Mouse (Mus musculus): ENCODE measurements at regions not wholly inside any gene's neighbourhood (a gene's known extent, or its start where the extent isn't known, plus 50 kb on each side); places are given as distances from the start of the nearest gene placed in this dataset.

DNA sequence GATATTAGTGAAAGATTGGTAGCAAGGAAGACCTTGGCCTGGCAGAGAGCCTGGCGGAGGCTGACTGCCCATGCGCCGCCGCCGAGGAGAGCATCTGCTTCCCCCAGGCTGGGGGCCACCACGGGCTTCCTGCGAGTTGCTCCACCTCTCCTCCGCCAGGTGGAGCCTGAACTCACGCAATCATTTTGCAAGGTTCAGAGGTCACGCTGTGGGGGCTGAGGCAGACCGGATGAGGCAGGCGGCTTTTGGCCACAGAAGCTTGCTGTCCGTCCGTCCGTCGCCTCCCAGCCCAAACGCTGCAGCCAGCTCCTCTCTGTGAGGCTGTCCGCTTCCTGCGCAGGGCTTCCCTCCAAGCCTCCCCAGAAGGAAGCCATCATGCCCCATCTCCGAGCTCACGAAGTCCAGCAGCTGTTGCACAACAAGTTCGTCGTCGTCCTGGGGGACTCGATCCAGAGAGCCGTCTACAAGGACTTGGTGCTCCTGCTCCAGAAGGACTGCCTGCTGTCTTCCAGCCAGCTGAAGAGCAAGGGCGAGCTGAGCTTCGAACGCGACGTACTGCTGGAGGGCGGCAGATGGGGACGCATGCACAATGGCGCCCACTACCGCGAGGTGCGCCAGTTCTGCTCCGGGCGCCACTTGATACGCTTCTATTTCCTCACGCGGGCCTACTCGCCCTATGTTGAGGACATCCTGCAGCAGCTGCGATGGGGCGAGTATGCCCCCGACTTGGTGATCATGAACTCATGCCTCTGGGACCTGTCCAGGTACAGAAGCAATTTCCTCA is 269.3 kb upstream of the Erbb4 start:
- in situ Hi-C loops (cut with MboI, MseI) = loop anchor here in 1 of 2 experiments (5.0 kb wide), 1 partner anchor 65 kb away; no protein-coding TSS in a partner anchor

DNA sequence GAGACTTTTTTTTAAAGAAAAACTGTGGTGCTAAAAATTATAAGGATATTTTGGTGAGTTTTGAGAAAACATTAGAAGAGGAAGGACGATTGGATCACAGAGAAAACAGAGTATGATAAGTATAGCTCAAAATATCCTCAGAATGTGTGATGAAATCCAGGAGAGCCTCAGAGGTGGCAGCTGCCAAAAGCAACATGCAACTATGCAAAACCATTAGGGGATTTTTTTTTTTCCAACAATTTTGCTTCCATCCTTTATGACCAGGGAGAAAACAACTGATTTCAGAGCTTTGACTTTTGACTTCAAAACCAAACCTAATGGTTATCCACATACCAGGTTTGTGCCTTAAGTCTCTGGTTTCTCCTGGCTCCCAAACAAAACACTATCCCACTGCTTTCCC is 267.4 kb upstream of the Erbb4 start:
- in situ Hi-C loops (cut with MboI, MseI) = loop anchor here in 1 of 2 experiments (5.0 kb wide), 1 partner anchor 67 kb away; no protein-coding TSS in a partner anchor

DNA sequence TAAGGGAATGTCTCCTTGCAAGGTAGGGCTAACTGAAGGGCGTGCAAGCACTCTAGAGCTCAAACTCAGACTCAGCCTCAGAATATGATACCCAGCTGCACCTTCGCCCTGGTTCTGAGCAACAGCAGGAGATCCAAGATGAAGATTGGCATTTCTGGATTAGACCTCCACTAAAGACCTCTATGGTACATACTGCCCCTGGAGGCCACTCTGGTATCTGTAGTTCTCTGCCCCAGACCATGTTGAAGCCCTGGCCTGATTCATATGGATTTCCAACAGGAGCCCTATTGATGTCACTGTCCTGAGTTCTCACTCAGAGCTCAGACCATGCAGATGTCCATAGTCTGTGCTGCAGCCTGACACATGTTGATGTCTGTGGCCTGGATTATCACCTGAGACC is 262.2 kb upstream of the Erbb4 start:
- in situ Hi-C loops (cut with MboI, MseI) = no loop called here

DNA sequence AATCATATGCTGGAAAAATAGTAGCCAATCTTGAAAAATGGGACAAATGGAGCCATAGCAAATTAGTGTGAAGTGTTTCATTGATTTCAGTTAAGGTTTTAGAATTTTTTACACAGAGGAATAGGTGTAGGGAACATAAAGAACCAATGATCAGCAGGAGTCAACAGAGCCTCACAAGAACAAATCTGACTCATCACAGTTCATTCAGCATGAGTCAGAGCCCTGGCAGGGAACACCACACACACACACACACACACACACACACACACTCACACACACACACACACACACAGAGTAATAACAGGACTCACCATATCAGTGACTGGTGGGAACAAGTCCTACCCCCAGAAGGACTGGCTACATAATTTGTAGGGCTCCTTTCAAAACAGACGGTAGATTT is 259.7 kb upstream of the Erbb4 start:
- in situ Hi-C loops (cut with MboI, MseI) = no loop called here

DNA sequence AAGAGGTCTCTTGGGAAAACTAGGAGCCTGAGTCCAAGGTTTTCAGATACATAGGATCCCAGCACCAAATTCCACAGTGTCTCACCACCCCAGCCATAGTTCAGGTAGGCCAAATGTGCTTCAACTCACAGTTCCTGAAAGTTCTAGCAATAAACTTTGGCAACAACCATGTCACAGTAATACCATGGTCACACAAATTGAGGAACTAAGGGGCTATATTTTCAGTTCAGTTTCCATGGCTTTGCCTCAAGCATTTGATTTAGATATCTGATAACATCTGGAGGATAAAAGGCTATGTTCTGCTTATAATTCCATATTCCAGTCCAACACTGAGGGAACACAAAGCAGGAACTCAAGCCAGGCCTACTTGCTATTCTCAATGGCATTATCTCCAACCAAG is 256.2 kb upstream of the Erbb4 start:
- in situ Hi-C loops (cut with MboI, MseI) = no loop called here

DNA sequence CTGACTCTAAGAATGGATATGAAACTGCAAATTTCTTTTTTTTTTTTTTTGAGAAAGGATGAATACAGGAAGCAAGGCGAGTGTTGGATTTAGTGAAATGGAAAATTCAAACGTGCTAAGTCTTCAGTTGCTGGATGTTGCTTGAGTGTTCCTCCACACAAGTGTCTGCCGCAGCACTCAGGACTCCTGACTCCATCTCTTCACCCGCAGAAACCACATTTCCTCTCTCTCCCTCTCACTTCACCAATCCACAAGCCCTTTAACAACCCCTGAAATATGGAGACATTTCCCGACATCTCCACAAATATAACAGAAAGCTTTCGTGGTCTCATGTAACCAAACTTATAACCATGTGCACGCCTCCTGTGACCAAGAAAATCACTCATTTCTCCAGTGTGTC is 249.7 kb upstream of the Erbb4 start:
- in situ Hi-C loops (cut with MboI, MseI) = no loop called here

DNA sequence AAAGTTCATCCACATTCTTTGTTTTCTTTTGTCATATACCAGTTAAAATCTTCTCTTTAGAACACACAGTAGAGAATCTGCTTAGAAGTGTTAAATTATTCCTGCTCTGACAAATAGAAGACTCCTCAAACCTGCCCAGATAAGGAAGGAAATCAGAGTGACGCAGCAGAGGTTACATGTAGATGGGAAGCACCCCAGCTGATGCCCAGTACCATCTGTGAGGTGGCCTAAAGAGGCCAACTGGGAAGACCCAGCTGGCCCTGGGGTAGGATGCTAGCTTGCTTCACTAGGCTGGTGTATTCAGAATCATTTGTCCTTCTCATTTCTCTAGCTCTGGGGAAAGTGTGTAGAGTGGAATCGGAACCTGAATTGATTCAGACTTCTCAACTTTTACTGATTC is 242.6 kb upstream of the Erbb4 start:
- in situ Hi-C loops (cut with MboI, MseI) = no loop called here

DNA sequence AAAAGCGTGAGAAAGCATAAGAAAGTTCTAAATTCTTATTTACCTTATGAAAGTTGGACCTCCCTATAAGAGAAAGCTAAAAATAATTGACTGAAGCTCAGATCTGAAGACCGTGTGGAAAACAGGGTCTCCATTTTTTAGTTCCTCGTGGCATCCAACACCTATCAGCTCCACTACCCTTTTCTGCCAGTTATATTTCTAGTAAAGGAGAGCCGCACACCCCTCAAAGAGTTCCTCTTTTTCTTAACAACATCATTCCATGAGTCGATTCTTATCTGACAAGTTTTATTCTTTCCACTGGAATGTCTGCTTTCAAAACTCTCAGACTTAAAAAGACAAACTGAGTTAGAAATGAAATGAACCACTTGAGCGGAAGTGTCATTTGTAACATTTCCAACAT is 242.0 kb upstream of the Erbb4 start:
- in situ Hi-C loops (cut with MboI, MseI) = no loop called here

DNA sequence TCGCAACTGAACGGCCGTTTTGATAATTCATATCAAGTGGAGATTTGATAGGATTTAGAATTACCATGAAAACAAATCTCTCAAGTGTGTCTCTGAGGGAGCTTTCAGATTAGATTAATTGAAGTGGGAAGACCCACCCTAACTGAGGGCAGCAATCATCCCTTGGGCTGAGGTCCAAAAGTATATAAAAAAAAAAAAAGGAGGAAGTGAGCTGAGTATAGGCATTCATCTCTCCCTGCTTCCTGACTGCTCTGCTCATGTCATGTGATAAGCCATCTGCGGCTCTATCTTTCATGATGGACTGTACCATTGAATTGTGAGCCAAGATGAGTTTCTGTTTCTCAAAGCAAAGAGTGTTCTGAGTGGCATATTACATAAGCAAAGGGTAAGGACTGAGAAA is 234.2 kb upstream of the Erbb4 start:
- in situ Hi-C loops (cut with MboI, MseI) = no loop called here

DNA sequence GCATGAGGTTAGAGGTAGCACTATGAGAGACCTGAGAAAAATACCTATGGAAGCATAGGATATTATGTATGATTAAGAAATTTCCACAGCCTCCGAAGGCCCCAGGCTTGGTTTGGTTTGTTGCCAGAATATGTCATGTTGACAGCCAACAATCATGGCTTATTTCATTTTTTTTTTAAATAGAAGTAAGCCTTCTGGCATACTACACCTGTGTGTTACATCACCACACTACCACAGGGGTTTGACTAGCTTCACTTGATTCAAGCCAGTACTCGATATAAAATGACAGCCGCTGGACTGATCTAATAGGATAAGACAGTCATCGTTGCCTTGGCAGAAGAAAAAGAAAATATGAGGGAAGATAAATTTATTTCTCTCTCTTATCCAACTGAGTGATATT is 232.6 kb upstream of the Erbb4 start:
- in situ Hi-C loops (cut with MboI, MseI) = no loop called here

DNA sequence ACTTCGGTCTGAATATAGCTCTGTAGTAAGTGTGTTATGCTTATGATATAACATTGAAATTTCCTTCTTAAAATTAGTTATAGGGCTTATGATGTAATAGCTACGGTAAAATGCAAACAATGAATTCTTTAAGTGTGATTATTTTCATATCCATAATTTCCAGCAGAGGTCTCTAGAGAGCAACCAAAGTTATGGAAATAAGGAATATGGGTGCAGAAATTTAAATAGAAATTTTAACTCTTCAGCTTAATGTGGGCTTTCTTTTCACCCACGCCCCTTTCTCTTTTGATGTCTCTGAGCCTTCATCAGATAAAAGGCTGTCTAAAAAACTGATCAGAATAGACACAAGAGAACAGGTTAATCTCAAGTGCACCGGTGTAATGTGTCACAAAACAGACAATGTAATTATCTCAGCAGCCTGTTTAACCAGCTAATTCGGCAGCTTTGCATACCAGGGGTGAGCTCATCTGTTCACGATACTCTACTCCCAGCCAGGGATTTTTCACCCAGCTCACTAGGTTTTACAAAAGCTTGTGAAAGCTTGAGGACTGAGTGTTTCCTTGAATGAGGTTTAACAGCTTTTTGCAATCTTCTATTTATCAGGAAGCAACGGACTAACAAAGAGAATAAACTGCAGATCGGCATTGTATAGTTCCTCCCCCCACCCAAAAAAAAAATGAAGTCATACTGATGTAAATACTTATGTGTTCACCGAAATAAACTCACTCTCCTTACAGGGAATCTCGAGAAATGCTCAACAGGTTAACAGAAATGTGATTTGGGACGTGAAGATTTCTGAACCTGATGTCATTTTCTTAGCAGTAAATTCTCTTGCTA is 223.8 kb upstream of the Erbb4 start:
- in situ Hi-C loops (cut with MboI, MseI) = no loop called here

DNA sequence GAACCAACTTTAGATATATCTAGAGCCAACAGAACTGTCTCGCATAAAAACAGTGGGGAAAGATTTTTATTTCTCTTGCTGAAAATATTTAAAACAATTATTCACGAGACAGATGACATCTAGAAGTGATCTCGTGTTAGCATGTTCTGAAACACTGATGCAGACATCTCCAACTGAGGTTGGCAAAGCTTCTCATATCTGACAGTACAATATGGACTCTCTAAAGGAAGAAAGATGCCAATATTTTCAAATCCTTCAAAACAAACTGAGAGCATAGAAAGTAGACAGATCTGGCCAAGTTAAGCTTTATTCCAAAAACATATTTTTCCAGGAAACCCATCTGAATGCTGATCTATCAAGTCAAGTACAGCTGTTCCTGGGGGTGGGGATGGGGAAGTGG is 221.5 kb upstream of the Erbb4 start:
- in situ Hi-C loops (cut with MboI, MseI) = no loop called here

DNA sequence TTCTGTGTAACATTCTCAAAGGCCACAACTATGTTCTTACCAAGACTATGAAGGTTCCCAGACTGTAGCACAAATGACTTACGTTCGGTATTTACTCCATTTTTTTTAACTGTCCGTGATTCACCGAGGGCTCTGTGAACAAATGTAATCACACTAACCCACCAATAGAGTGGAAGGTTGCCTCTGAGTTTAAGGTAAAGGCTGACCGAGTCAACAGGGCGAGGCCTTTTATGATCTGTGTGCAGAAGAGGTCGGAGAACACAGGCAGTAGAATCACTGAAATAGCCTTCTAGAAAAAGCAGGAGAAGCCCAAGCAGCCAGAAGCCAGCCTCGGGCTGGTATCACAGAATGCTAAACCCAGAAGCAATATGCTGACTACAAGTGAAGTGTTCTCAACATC is 218.9 kb upstream of the Erbb4 start:
- in situ Hi-C loops (cut with MboI, MseI) = no loop called here

DNA sequence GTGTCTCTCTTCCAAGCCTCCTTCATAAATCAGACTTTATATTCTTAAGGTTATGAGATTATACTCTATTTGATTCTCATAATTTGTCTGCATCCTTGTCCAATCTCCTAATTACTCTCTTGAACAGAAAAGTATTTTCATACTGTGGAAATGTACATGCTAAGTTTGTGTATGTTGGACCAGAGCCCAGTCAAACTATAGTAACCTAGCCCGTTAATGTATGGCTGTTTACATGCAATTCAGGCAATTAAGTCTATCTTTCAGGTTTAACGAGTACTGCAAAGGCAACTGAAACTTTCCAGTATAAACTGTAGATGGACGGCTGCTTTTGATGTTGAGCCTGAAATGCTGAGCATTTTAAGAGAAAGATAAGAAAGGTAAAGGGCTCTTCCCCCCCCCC is 211.7 kb upstream of the Erbb4 start:
- in situ Hi-C loops (cut with MboI, MseI) = no loop called here

DNA sequence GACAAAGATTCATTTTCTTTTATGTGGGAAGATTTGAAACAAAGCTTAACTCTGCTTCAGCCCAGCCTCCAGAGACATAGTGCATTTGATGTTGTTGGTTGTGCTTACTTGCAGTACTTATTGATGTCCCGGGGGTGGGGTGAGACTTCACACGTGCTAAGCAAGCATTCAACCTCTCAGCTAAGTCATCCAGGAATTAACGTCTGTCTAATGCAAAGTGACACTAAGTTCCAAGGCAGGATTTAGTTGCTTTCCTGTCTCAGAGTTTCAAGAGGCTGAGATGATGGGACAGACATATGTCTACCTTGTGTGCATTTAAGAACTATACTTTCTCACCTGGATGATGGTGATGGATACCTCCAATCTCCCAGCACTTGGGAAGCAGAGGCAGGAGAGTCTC is 189.0 kb upstream of the Erbb4 start:
- in situ Hi-C loops (cut with MboI, MseI) = no loop called here

DNA sequence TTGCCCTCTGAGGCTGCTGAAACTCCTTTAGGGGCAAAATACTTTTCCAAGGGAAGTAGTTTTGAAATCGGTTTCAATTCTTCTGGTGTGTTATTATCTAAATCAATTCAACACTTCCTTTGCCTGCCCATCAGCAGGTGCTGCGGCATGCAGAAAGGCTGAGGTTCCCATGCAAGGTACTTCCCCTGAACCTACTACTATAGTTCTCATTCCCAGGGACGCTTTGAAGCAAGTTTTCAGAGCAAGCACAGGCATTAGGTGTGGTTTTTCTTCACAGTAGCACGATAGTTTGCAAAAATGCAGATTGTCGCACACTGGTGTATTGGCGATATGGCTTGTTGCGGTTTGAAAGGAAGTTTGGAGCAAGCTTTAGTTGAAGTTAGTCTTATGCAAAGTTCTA is 183.5 kb upstream of the Erbb4 start:
- in situ Hi-C loops (cut with MboI, MseI) = no loop called here

DNA sequence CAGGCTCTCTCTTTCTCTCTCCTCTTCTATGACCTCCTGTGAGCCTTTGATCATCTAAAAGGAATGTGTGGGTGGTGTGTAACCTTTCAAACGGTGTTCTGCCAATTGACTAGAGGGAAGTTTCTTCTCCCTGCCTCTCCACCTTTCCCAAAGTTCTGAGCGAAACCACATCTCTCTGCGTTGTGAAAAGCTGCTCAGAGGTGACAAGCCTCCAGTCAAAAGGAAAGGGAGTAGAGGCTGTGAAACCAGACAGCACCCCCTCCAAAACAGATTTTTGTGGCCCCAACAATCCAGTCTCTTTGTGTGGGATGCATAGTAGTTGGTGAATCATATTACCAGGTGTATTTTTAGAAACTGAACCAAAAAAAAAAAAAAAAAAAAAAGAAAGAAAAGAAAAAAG is 178.5 kb upstream of the Erbb4 start:
- in situ Hi-C loops (cut with MboI, MseI) = no loop called here

DNA sequence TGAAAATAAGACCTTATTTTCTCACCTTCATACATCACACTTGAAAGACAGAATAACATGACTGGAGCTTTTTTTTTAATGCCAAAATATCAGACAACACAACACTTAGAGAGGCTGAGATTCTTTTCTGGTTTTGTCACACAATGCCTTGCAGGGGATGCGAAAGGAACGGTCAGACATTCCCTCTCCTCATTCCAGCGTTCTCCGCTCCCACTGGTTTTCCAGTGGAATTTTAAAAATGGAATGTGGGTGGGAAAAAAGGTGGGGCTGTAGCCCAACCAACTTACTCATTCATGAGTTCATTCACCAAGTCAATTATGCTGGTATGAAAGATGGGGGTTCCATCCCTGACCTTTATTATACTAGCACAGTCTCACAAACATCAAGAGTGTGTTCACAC is 169.6 kb upstream of the Erbb4 start:
- in situ Hi-C loops (cut with MboI, MseI) = no loop called here

DNA sequence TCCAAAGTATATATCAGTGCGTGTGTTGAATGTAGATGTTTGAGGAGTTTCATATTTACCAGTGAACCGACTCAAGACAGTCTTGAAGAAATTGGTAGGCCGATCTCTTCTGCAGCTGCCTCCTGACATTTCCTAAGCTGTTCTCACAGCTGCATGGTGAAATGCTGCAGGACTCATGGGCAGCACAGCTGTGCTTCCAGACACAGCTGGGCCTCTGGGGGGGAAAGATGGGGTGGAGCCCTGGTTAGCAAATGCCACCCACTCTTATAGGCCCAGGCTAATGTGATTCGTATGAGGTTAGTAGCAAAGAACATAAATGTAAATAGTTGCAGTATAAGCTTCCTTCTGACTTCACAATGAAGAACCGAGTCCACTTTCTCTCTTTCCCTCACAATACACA is 139.8 kb upstream of the Erbb4 start:
- in situ Hi-C loops (cut with MboI, MseI) = loop anchor here in 1 of 2 experiments (25.0 kb wide), 1 partner anchor 765 kb away; no protein-coding TSS in a partner anchor

DNA sequence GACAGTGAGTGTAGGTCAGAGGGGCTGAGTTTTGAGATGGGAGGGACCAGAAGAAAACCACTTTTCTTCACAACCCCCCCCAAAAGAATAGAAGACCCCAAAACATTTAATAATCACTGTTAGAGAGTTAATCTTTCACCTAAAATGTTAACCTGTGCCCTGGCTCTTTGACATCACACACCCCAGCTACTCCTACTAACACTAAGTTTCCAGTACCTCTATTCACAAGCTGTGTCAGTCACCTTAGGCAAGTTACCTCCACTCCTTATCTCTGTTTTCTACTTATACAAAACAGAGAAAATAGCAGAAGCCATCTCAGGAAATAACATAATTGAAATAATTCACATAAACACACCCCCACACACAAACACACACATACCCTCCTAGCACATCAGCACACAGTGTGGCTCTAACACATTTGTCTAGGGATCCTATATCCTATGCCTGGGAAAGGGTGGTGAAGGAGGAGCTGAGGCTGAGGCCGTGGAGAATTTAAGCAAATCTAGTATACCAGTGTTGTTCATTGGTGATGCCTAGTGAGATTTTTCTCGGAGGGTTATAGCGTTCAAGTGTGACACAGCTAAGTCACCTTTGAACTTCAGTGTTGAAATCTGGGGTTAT is 134.5 kb upstream of the Erbb4 start:
- in situ Hi-C loops (cut with MboI, MseI) = loop anchor here (5.0 to 25.0 kb wide), 3 partner anchors 450 to 770 kb away; no protein-coding TSS in a partner anchor

DNA sequence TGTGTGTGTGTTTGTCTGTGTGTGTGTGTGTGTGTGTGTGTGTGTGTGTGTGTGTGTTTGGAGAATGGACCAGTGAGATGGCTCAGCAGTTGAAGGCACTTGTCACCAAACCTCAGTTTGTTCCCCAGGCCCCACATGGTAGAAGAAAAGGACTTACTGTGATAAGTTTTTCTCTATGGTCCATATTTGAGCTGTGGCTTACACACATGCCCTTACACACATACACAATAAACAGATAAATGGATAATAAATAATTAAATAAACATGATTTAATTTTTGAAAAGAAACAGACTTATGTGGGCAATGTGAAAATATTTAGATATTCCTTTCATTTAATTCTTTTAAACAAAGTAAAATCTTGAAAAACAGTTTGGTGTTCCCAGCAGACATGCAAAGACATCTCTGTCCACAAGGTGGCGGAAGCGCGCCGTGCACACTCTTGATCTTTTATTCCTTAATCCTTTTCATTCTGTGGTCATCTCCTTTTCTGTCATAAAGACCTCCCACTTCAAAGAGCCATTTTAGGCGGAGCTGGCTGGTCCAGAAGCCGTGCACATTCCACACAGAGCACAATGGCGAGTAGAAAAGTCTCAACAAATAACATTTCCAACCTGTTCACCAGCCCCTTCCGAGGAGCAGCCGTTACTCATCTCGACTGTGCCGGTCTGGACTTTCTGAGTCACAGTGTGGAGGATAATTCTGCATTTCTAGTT is 133.8 kb upstream of the Erbb4 start:
- in situ Hi-C loops (cut with MboI, MseI) = loop anchor here (5.0 to 25.0 kb wide), 3 partner anchors 451 to 771 kb away; no protein-coding TSS in a partner anchor

All from T-helper 17 cell (primary cell).